In the genomic region with DNA sequence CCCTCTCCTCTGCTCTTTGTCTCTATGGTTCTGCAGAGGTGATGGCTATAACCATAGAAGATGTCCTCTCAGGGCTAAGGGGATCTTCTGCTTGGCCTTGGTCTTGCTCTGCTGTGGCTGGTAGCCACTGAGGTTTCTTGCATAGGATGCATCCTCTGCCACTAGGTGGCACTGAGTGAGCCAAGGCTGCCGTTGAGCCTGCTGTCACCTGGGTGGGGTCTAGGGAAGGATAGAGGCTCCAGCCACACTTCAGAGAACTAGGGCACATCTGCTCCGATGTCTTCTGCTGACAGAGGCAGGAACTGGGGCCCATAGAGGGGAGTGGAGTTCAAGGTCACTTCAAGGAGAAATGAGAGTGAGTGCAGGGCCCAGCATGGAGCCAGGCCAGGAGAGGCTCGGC, we compare ENCODE assay signal across 9 mouse cellular contexts. TPM values are rescaled to one million over a fixed set of nuclear protein-coding genes. Genes with fewer than 3 reads are reported as not detected.
A peak's percentile ranks its signal among the peaks of the same experiment; 100 is the strongest.
DNase-seq lines count a peak whose midpoint lies in the region; ATAC-seq and TF ChIP-seq lines count a peak whose summit lies in the region.
"Had no signal": no experiment of that assay in that cellular context is flagged by ENCODE, and none has a peak within 500 bp of the region (broad histone marks: within the 10 kb centered on the region; RNA-seq: fewer than 3 reads in every experiment).

No protein-coding gene starts in this region.

- no peak for TF ChIP-seq POLR2A in testis, adult 2 months (IDR thresholded peaks at IDR 0.05; ENCODE audit: control insufficient read depth, low read depth, low read length)

- H3K36me3 ChIP-seq in G1E (replicated peaks) = no peaks in the 10 kb centered on the region
- no peaks in the 10 kb centered on the region for H3K36me3 ChIP-seq in midbrain, embryonic 14.5 days (ENCODE audit: control insufficient read depth, insufficient read depth, low read length)
- no peaks in the 10 kb centered on the region for H3K36me3 ChIP-seq in testis, adult 2 months (ENCODE audit: control insufficient read depth, insufficient read depth, low read length)
- H3K36me3 ChIP-seq: stomach, embryonic 15.5 days had no signal

- H3K9ac ChIP-seq in midbrain, embryonic 14.5 days (replicated peaks; ENCODE audit: low read length) = no peak overlapping the region
- H3K9ac ChIP-seq: stomach, embryonic 15.5 days had no signal

- intact Hi-C loops in gastrocnemius, postnatal 14 days (cut with DNase I; ENCODE audit: low total_unique reads) = no loop called here

- H3K4me2 ChIP-seq in midbrain, embryonic 14.5 days (ENCODE audit: low read length) = no peak overlapping the region
- H3K4me2 ChIP-seq: stomach, embryonic 15.5 days had no signal

- no peaks in the 10 kb centered on the region for H3K4me1 ChIP-seq in G1E (ENCODE audit: insufficient read depth, low read depth, low read length)
- peaks cover 60% of the 10 kb centered on the region for H3K4me1 ChIP-seq in midbrain, embryonic 14.5 days (ENCODE audit: control insufficient read depth, insufficient read depth, low read length)
- H3K4me1 ChIP-seq in testis, adult 2 months (ENCODE audit: control insufficient read depth, insufficient read depth, low read length) = no peaks in the 10 kb centered on the region; the same call in 1 of the 2 replicates
- H3K4me1 ChIP-seq: stomach, embryonic 15.5 days had no signal

- TF ChIP-seq CTCF in G1E (IDR thresholded peaks at IDR 0.05; ENCODE audit: low read depth, low read length) = no peak
- peak; percentile 51; the same call in 1 of the 2 replicates for TF ChIP-seq CTCF in testis, adult 2 months (IDR thresholded peaks at IDR 0.05; ENCODE audit: control insufficient read depth, insufficient read depth, insufficient replicate concordance, low read depth, low read length)

- H3K4me3 ChIP-seq in G1E (ENCODE audit: low read depth, low read length) = no peak overlapping the region
- no peak overlapping the region for H3K4me3 ChIP-seq in midbrain, embryonic 14.5 days (replicated peaks; ENCODE audit: low read depth, low read length)
- no peak overlapping the region for H3K4me3 ChIP-seq in testis, adult 2 months (ENCODE audit: control insufficient read depth, low read depth, low read length)
- H3K4me3 ChIP-seq: stomach, embryonic 15.5 days had no signal

- H3K9me3 ChIP-seq in G1E (replicated peaks) = no peaks in the 10 kb centered on the region
- no peaks in the 10 kb centered on the region for H3K9me3 ChIP-seq in midbrain, embryonic 14.5 days (ENCODE audit: control insufficient read depth, low read length)
- H3K9me3 ChIP-seq: stomach, embryonic 15.5 days had no signal

- DNase-seq in gastrocnemius, adult 18-20 months (ENCODE audit: low spot score) = peak; percentile 45
- no peak for DNase-seq in gastrocnemius, postnatal 14 days
- DNase-seq in G1E (ENCODE audit: low spot score) = peak; percentile 22
- DNase-seq in heart, postnatal 4 days = peak; percentile 62
- DNase-seq in left cerebral cortex, adult 8-10 months (ENCODE audit: low spot score in 2 of 2) = peak; percentile 43 to 47
- DNase-seq in midbrain, embryonic 14.5 days = peak; percentile 85

- 15% methylated on average over 3 of the region's 3 CpGs for WGBS in midbrain, embryonic 14.5 days

- ATAC-seq in G1E (ENCODE audit: extremely low read depth, insufficient number of reproducible peaks, low FRiP score, poor library complexity, severe bottlenecking) = no peak
- peak; percentile 87 for ATAC-seq in common myeloid progenitor, adult 5-6 weeks (replicated peaks; ENCODE audit: low read depth, poor library complexity, severe bottlenecking)
- ATAC-seq in midbrain, embryonic 14.5 days (ENCODE audit: low FRiP score, low TSS enrichment) = no peak

- H3K27me3 ChIP-seq in G1E (ENCODE audit: insufficient read depth, low read length) = peaks cover 8% of the 10 kb centered on the region
- no peaks in the 10 kb centered on the region for H3K27me3 ChIP-seq in midbrain, embryonic 14.5 days (ENCODE audit: control insufficient read depth, insufficient read depth, low read length)
- H3K27me3 ChIP-seq in testis, adult 2 months (ENCODE audit: control insufficient read depth, insufficient read depth, low read length) = no peaks in the 10 kb centered on the region

- peak overlapping the region; percentile 76 for H3K27ac ChIP-seq in midbrain, embryonic 14.5 days (replicated peaks; ENCODE audit: low read depth, low read length)
- no peak overlapping the region for H3K27ac ChIP-seq in testis, adult 2 months (ENCODE audit: control insufficient read depth, insufficient read depth, low read depth, low read length)
- H3K27ac ChIP-seq: stomach, embryonic 15.5 days had no signal

RNA-seq across cellular contexts. Expression of a gene that starts 10.5 kb away (rescaled TPM):
- under 1 TPM; 0.16 to 0.90 TPM for total RNA-seq in gastrocnemius, adult 18-20 months (2021)
- under 1 TPM; 0.16 to 0.29 TPM for total RNA-seq in gastrocnemius, postnatal 14 days (2021)
- not detected in 2 replicates for total RNA-seq in G1E (2014; fragmentation: Nextera tagmentation)
- total RNA-seq in G1E (2017) = 0.11 TPM in 1 of 2 replicates, not detected in the other
- polyA plus RNA-seq in G1E (2012) = not detected in 2 replicates
- total RNA-seq in common myeloid progenitor, adult 5-6 weeks (2017) = not detected in 2 replicates
- under 1 TPM; 0.11 to 0.26 TPM for total RNA-seq in heart, postnatal 4 days (2021)
- 10 to 100 TPM; 11.4 to 13.9 (median 11.7) TPM for total RNA-seq in left cerebral cortex, adult 8-10 months (2022)
- polyA plus RNA-seq in midbrain, embryonic 14.5 days (2014; fragmentation: Nextera tagmentation; extraction: Ambion mirVana) = 2.3 and 10.1 TPM in 2 replicates
- 3.9 and 6.4 TPM in 2 replicates for polyA plus RNA-seq in testis, adult 2 months (2012; rRNA removed)

RNA-seq across cellular contexts. Expression of a gene that starts 46.9 kb away (rescaled TPM):
- under 1 TPM; 0.24 to 0.34 TPM for total RNA-seq in gastrocnemius, adult 18-20 months (2021)
- under 1 TPM in 1 of 2 experiments, not detected in 1; 0.98 TPM for total RNA-seq in gastrocnemius, postnatal 14 days (2021)
- total RNA-seq in G1E (2014; fragmentation: Nextera tagmentation) = 0.68 and 1.7 TPM in 2 replicates
- total RNA-seq in G1E (2017) = 16.7 and 18.2 TPM in 2 replicates
- polyA plus RNA-seq in G1E (2012) = 0.12 and 0.20 TPM in 2 replicates
- not detected in 2 replicates for total RNA-seq in common myeloid progenitor, adult 5-6 weeks (2017)
- under 1 TPM; 0.45 to 0.69 TPM for total RNA-seq in heart, postnatal 4 days (2021)
- total RNA-seq in left cerebral cortex, adult 8-10 months (2022) = 1 to 10 TPM; 1.6 to 5.0 (median 2.9) TPM
- 0.36 and 0.51 TPM in 2 replicates for polyA plus RNA-seq in midbrain, embryonic 14.5 days (2014; fragmentation: Nextera tagmentation; extraction: Ambion mirVana)
- polyA plus RNA-seq in testis, adult 2 months (2012; rRNA removed) = 90.1 and 93.4 TPM in 2 replicates

Comparison
In these comparisons a context has a peak if more than half of its experiments do, and no peak if none do; other contexts are left out.
1. RNA of a gene that starts 10.5 kb away (total RNA-seq): 11.4 to 13.9 TPM in left cerebral cortex, adult 8-10 months; 0.16 to 0.90 TPM in gastrocnemius, adult 18-20 months, 0.16 to 0.29 TPM in gastrocnemius, postnatal 14 days, 0.11 to 0.26 TPM in heart, postnatal 4 days, 0.11 TPM in G1E and not detected in common myeloid progenitor, adult 5-6 weeks; every median in the first group is over 4 times any median in the second.